ENCODE assay signal across 10 mouse cellular contexts in genomic region chr14:29113852-29114450, GRCm38 (mm10).
A peak's percentile ranks its signal among the peaks of the same experiment; 100 is the strongest.
DNase-seq lines count a peak whose midpoint lies in the region; ATAC-seq and TF ChIP-seq lines count a peak whose summit lies in the region.
"Had no signal": no experiment of that assay in that cellular context is flagged by ENCODE, and none has a peak within 500 bp of the region (broad histone marks: within the 10 kb centered on the region; RNA-seq: fewer than 3 reads in every experiment).

No protein-coding gene starts in this region.

- H3K4me1 ChIP-seq in kidney, postnatal 0 days (replicated peaks; ENCODE audit: insufficient read depth, low read length) = no peaks in the 10 kb centered on the region
- peaks cover 4% of the 10 kb centered on the region; the same call in 1 of the 2 replicates for H3K4me1 ChIP-seq in kidney, embryonic 14.5 days (ENCODE audit: control insufficient read depth, insufficient read depth, low read length)
- H3K4me1 ChIP-seq in limb, embryonic 10.5 days = peaks cover 28% of the 10 kb centered on the region

- no peaks in the 10 kb centered on the region for H3K27me3 ChIP-seq in kidney, postnatal 0 days (ENCODE audit: insufficient read depth, low read length)
- no peaks in the 10 kb centered on the region for H3K27me3 ChIP-seq in kidney, embryonic 14.5 days (ENCODE audit: control insufficient read depth, insufficient read depth, low read length)
- H3K27me3 ChIP-seq in limb, embryonic 10.5 days (ENCODE audit: low read depth, poor library complexity, severe bottlenecking) = no peaks in the 10 kb centered on the region

- no peak overlapping the region for H3K4me3 ChIP-seq in kidney, postnatal 0 days (replicated peaks; ENCODE audit: low read depth, low read length)
- H3K4me3 ChIP-seq in kidney, embryonic 14.5 days (ENCODE audit: low read length) = no peak overlapping the region
- H3K4me3 ChIP-seq in limb, embryonic 10.5 days = no peak overlapping the region

- H3K4me2 ChIP-seq in kidney, postnatal 0 days (ENCODE audit: low read length) = no peak overlapping the region
- no peak overlapping the region for H3K4me2 ChIP-seq in kidney, embryonic 14.5 days (replicated peaks; ENCODE audit: low read depth, low read length)

- no peak overlapping the region for H3K27ac ChIP-seq in kidney, postnatal 0 days
- no peak overlapping the region for H3K27ac ChIP-seq in kidney, embryonic 14.5 days (ENCODE audit: low read depth, low read length)
- H3K27ac ChIP-seq in limb, embryonic 10.5 days = peak overlapping the region; percentile 82

- H3K36me3 ChIP-seq in kidney, postnatal 0 days (ENCODE audit: insufficient read depth, low read length) = no peaks in the 10 kb centered on the region
- H3K36me3 ChIP-seq in kidney, embryonic 14.5 days (ENCODE audit: control insufficient read depth, insufficient read depth, low read length) = no peaks in the 10 kb centered on the region
- no peaks in the 10 kb centered on the region for H3K36me3 ChIP-seq in limb, embryonic 10.5 days

- H3K9me3 ChIP-seq in kidney, postnatal 0 days (replicated peaks; ENCODE audit: low read length) = no peaks in the 10 kb centered on the region
- H3K9me3 ChIP-seq in kidney, embryonic 14.5 days (ENCODE audit: control insufficient read depth, low read length) = 0 out of 2 replicates have a peak, but pooled peaks cover 3% of the 10 kb centered on the region
- H3K9me3 ChIP-seq in limb, embryonic 10.5 days (replicated peaks) = no peaks in the 10 kb centered on the region

- WGBS in kidney, postnatal 0 days = 58% methylated on average over 9 of the region's 9 CpGs
- WGBS in kidney, embryonic 14.5 days = 62% methylated on average over 9 of the region's 9 CpGs
- 44% methylated on average over 9 of the region's 9 CpGs for WGBS in limb, embryonic 10.5 days

- no peak for ATAC-seq in kidney, postnatal 0 days (replicated peaks; ENCODE audit: low FRiP score, low read depth)
- ATAC-seq in kidney, embryonic 14.5 days (ENCODE audit: low FRiP score, low TSS enrichment) = no peak
- ATAC-seq: activated CD4-positive, CD25-positive, alpha-beta regulatory T cell, adult 4 months had no signal

- no peak overlapping the region for H3K9ac ChIP-seq in kidney, postnatal 0 days (ENCODE audit: low read depth, low read length)
- no peak overlapping the region for H3K9ac ChIP-seq in kidney, embryonic 14.5 days (ENCODE audit: low read depth, low read length)

- peak; percentile 22 for DNase-seq in kidney, postnatal 0 days (ENCODE audit: low spot score)
- peak; percentile 26 for DNase-seq in brain, adult 2 months (ENCODE audit: low read depth, low spot score)
- peak; percentile 49 for DNase-seq in embryo, embryonic 10.5 days (ENCODE audit: low spot score)
- DNase-seq in limb, embryonic 10.5 days (ENCODE audit: low spot score) = no peak
- DNase-seq in kidney, adult 9 months = no peak
- DNase-seq in heart, adult 18-20 months = no peak
- DNase-seq: heart, postnatal 4 days; kidney, postnatal 25 days had no signal

- TF ChIP-seq CTCF in kidney, postnatal 0 days (IDR thresholded peaks at IDR 0.05; ENCODE audit: low read depth) = no peak

Comparison
In these comparisons a context has a peak if more than half of its experiments do, and no peak if none do; other contexts are left out.
1. DNase-seq: peak in kidney, postnatal 0 days (single experiment), brain, adult 2 months (single experiment) and embryo, embryonic 10.5 days (single experiment); none in limb, embryonic 10.5 days (single experiment), kidney, adult 9 months (single experiment) and heart, adult 18-20 months (0 of 2).